ENCODE assay signal across 8 mouse cellular contexts in the genomic region with DNA sequence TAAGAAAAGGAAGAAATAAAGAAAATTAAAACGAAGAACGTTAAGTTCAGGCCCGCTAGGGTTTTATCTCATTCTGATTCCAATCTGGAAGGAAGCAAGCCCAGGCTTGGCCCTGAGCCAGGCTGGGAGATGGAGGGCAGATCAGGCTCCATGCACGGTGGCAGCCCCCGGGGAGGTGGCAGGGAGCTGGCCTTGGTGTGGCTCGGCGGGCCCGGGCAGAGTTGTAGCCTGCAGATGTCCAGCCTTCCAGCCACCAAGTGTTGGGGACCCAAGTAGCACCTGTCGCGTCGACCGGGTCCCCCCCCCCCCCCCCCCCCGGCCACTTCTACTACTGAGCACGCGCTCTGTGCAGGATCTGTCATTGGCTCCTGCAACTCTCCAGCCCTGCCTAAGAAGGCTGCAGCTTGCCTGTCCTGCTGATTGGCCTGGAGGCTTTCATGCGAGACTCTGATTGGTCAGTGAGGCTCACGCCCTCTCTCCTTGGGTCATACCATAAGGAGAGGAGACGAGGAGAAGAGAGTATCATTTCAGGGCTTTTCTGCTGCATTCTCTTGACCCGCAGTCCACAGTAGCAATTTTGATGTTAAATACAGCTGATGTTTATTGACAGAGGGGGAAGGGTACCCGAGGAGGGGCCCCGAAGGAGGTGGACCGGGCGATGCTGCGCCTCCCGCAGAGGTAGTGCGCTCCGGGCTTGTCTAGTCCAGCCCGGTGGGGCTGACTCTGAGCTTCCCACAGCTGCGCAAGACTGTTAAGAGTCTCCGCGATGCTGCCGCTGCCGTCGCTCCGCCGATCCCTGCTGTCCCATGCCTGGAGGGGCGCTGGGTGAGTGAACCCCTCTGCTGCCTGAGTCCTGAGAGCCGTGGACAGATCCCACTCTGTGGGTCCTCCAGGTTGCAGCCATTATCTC. TPM values are rescaled to one million over a fixed set of nuclear protein-coding genes. Genes with fewer than 3 reads are reported as not detected.
DNase-seq lines count a peak whose midpoint lies in the region; ATAC-seq and TF ChIP-seq lines count a peak whose summit lies in the region.

A gene (plus strand): TSS at position 494 of the 910 bp plus-strand sequence.

- peaks cover 54% of the 10 kb centered on the region for H3K4me1 ChIP-seq in G1E (ENCODE audit: insufficient read depth, low read depth, low read length)
- H3K4me1 ChIP-seq in forebrain, embryonic 16.5 days (replicated peaks; ENCODE audit: control insufficient read depth, insufficient read depth, low read length): peaks cover 20% of the 10 kb centered on the region
- H3K4me1 ChIP-seq in lung, embryonic 14.5 days (ENCODE audit: insufficient read depth): peaks cover 7% of the 10 kb centered on the region; the same call in 1 of the 2 replicates
- peaks cover 19% of the 10 kb centered on the region for H3K4me1 ChIP-seq in olfactory bulb, adult 2 months (ENCODE audit: control insufficient read depth, insufficient read depth, low read length)
- peaks cover 12% of the 10 kb centered on the region for H3K4me1 ChIP-seq in thymus, adult 2 months (replicated peaks; ENCODE audit: control insufficient read depth, insufficient read depth, low read length)

- under 1% methylated on average over 31 of the region's 38 CpGs for WGBS in forebrain, embryonic 16.5 days
- under 1% methylated on average over 36 of the region's 38 CpGs for WGBS in lung, embryonic 14.5 days
- WGBS in olfactory bulb, adult 2 months: 0% methylated on average over 32 of the region's 38 CpGs
- WGBS in thymus, adult 2 months: under 1% methylated on average over 38 of the region's 38 CpGs

- no peaks in the 10 kb centered on the region for H3K27me3 ChIP-seq in G1E (ENCODE audit: insufficient read depth, low read length)
- H3K27me3 ChIP-seq in forebrain, embryonic 16.5 days (replicated peaks; ENCODE audit: control insufficient read depth, insufficient read depth, low read length): no peaks in the 10 kb centered on the region
- no peaks in the 10 kb centered on the region for H3K27me3 ChIP-seq in lung, embryonic 14.5 days (ENCODE audit: insufficient read depth, low read length)
- no peaks in the 10 kb centered on the region for H3K27me3 ChIP-seq in thymus, adult 2 months (ENCODE audit: control insufficient read depth, insufficient read depth, low read length)

- H3K36me3 ChIP-seq in G1E (replicated peaks): peaks cover 21% of the 10 kb centered on the region
- H3K36me3 ChIP-seq in forebrain, embryonic 16.5 days (ENCODE audit: control insufficient read depth, insufficient read depth): no peaks in the 10 kb centered on the region
- H3K36me3 ChIP-seq in lung, embryonic 14.5 days (ENCODE audit: insufficient read depth): no peaks in the 10 kb centered on the region
- H3K36me3 ChIP-seq in thymus, adult 2 months (ENCODE audit: control insufficient read depth, insufficient read depth, low read length): no peaks in the 10 kb centered on the region

- peak; percentile 99 for ATAC-seq in G1E (ENCODE audit: extremely low read depth, insufficient number of reproducible peaks, low FRiP score, poor library complexity, severe bottlenecking)
- ATAC-seq in forebrain, embryonic 16.5 days: peak; percentile 100
- peak; percentile 100 for ATAC-seq in lung, embryonic 14.5 days (ENCODE audit: insufficient read depth)

- TF ChIP-seq CTCF in G1E (IDR thresholded peaks at IDR 0.05; ENCODE audit: low read depth, low read length): no peak
- peak; percentile 28; the same call in 1 of the 2 replicates for TF ChIP-seq CTCF in layer of hippocampus, adult 2 months (conservative IDR thresholded peaks at IDR 0.05)
- 0 out of 2 replicates have a peak, but pooled peaks have one; percentile 8 for TF ChIP-seq CTCF in lung, embryonic 14.5 days (IDR thresholded peaks at IDR 0.05; ENCODE audit: low read depth)
- no peak for TF ChIP-seq CTCF in olfactory bulb, adult 2 months (IDR thresholded peaks at IDR 0.05; ENCODE audit: insufficient read depth, low read depth, low read length)
- TF ChIP-seq CTCF in thymus, adult 2 months (IDR thresholded peaks at IDR 0.05; ENCODE audit: borderline replicate concordance, control insufficient read depth, extremely low read depth, insufficient read depth, low read length, poor library complexity): no peak

- peak; percentile 94 for TF ChIP-seq POLR2A in olfactory bulb, adult 2 months (IDR thresholded peaks at IDR 0.05; ENCODE audit: insufficient read depth, low read depth, low read length)
- peak; percentile 81 for TF ChIP-seq POLR2A in thymus, adult 2 months (IDR thresholded peaks at IDR 0.05; ENCODE audit: control insufficient read depth, extremely low read depth, insufficient read depth, low read length, poor library complexity)

- no peaks in the 10 kb centered on the region for H3K9me3 ChIP-seq in G1E (replicated peaks)
- H3K9me3 ChIP-seq in forebrain, embryonic 16.5 days (ENCODE audit: control insufficient read depth, low read length): no peaks in the 10 kb centered on the region
- H3K9me3 ChIP-seq in lung, embryonic 14.5 days (ENCODE audit: low read depth, low read length): no peaks in the 10 kb centered on the region

- peak within 1 kb of the TSS; percentile 91 for H3K27ac ChIP-seq in forebrain, embryonic 16.5 days (ENCODE audit: low read length)
- peak within 1 kb of the TSS; percentile 100 for H3K27ac ChIP-seq in layer of hippocampus, adult 2 months
- peak within 1 kb of the TSS; percentile 81 for H3K27ac ChIP-seq in lung, embryonic 14.5 days (ENCODE audit: low read depth)
- H3K27ac ChIP-seq in olfactory bulb, adult 2 months (ENCODE audit: insufficient read depth, low read depth, low read length): peak within 1 kb of the TSS; percentile 92
- H3K27ac ChIP-seq in thymus, adult 2 months (ENCODE audit: control insufficient read depth, insufficient read depth, low read length): no peak within 1 kb of the TSS; the same call in 1 of the 2 replicates

- peak within 1 kb of the TSS; percentile 87 for H3K9ac ChIP-seq in forebrain, embryonic 16.5 days (replicated peaks; ENCODE audit: low read depth, low read length)
- peak within 1 kb of the TSS; percentile 59 for H3K9ac ChIP-seq in lung, embryonic 14.5 days

- DNase-seq in G1E (ENCODE audit: low spot score): peak; percentile 100
- peak; percentile 88 to 96 for DNase-seq in cerebellum, adult 18-20 months
- peak; percentile 82 to 89 for DNase-seq in heart, postnatal 36 days
- peak; percentile 78 to 95 for DNase-seq in layer of hippocampus, adult 2 months (ENCODE audit: low spot score in 2 of 2)
- peak; percentile 95 for DNase-seq in lung, embryonic 14.5 days
- DNase-seq in thymus, adult 2 months: peak; percentile 81

- peak within 1 kb of the TSS; percentile 88 for H3K4me2 ChIP-seq in forebrain, embryonic 16.5 days (ENCODE audit: low read length)
- peak within 1 kb of the TSS; percentile 91 for H3K4me2 ChIP-seq in lung, embryonic 14.5 days

- peak within 1 kb of the TSS; percentile 83 for H3K4me3 ChIP-seq in G1E (ENCODE audit: low read depth, low read length)
- peak within 1 kb of the TSS; percentile 86 for H3K4me3 ChIP-seq in forebrain, embryonic 16.5 days (replicated peaks; ENCODE audit: low read length)
- peak within 1 kb of the TSS; percentile 88 for H3K4me3 ChIP-seq in layer of hippocampus, adult 2 months
- H3K4me3 ChIP-seq in lung, embryonic 14.5 days (ENCODE audit: low read depth, low read length): peak within 1 kb of the TSS; percentile 68
- peak within 1 kb of the TSS; percentile 67 for H3K4me3 ChIP-seq in olfactory bulb, adult 2 months (ENCODE audit: insufficient read depth, low read depth, low read length)
- H3K4me3 ChIP-seq in thymus, adult 2 months (ENCODE audit: control insufficient read depth, insufficient read depth, low read length): peak within 1 kb of the TSS; percentile 80

- intact Hi-C loops in heart, postnatal 36 days (cut with DNase I): loop anchor here (2.0 kb wide), 1 partner anchor 48 kb away; no protein-coding TSS in a partner anchor

RNA-seq across cellular contexts. Expression of the gene that starts here (rescaled TPM):
- 17.7 and 22.3 TPM in 2 replicates for total RNA-seq in G1E (2014; fragmentation: Nextera tagmentation)
- 13.3 and 16.0 TPM in 2 replicates for total RNA-seq in G1E (2017)
- polyA plus RNA-seq in G1E (2012): 44.1 and 54.5 TPM in 2 replicates
- 30.2 and 31.1 TPM in 2 replicates for polyA plus RNA-seq in forebrain, embryonic 16.5 days (2015; fragmentation: Nextera tagmentation; extraction: Ambion mirVana)
- 10 to 100 TPM; 73.7 to 76.3 TPM for total RNA-seq in heart, postnatal 36 days (2021)
- 10 to 100 TPM; 20.1 to 20.2 TPM for total RNA-seq in layer of hippocampus, adult 2 months (2021)
- 11.7 and 13.8 TPM in 2 replicates for polyA plus RNA-seq in lung, embryonic 14.5 days (2014; fragmentation: Nextera tagmentation; extraction: Ambion mirVana)
- polyA plus RNA-seq in olfactory bulb, adult 2 months (2012; ENCODE audit: insufficient read depth, insufficient read length, low replicate concordance, missing spikeins): not detected in 2 replicates
- polyA plus RNA-seq in thymus, adult 2 months (2012; rRNA removed): 60.5 and 69.2 TPM in 2 replicates

Comparison
In these comparisons a context has a peak if more than half of its experiments do, and no peak if none do; other contexts are left out.
1. CTCF ChIP-seq: peak in layer of hippocampus, adult 2 months (single experiment) and lung, embryonic 14.5 days (single experiment); none in G1E (single experiment), olfactory bulb, adult 2 months (single experiment) and thymus, adult 2 months (single experiment).
2. Peak in every context shown above with its lines, with median percentiles within 50 percentile points of each other: ATAC-seq, DNase-seq and H3K4me3 ChIP-seq.